Mouse (Mus musculus) ES-E14 (cell line): ENCODE results near the gene Dcdc2a. TPM values are rescaled to one million over a fixed set of nuclear protein-coding genes. Genes with fewer than 3 reads are reported as not detected.
A peak's percentile ranks its signal among the peaks of the same experiment; 100 is the strongest.

ENCODE experiments used
- DNase-seq: peaks from one replicate; pipeline ENCODE4 v3.0.0-alpha.2; 2013; ENCODE audit warnings: low read depth, low spot score
- H3K27ac ChIP-seq: 2 replicates; pipeline ENCODE4 v1.5.1; 2012; ENCODE audit warnings: low read depth, mild to moderate bottlenecking, low read length, moderate library complexity, mixed read lengths; ENCODE audit not compliant: poor library complexity, insufficient read depth, severe bottlenecking
- H3K36me3 ChIP-seq: 2 replicates; pipeline ENCODE4 v1.6.1; 2012; ENCODE audit warnings: mild to moderate bottlenecking, low read length, moderate library complexity, mixed read lengths; ENCODE audit not compliant: control insufficient read depth, poor library complexity, insufficient read depth, severe bottlenecking
- H3K4me1 ChIP-seq, 2 experiments: fragments of 150-350 bp in 1 of 2; sonication (generic) in 1 of 2; 2 replicates each; pipeline ENCODE4 v1.6.1; 2012; ENCODE audit warnings: low read length in 2 of 2, mild to moderate bottlenecking in 1 of 2, mixed read lengths in 1 of 2; ENCODE audit not compliant: control insufficient read depth in 2 of 2, insufficient read depth in 2 of 2, poor library complexity in 1 of 2
- H3K4me3 ChIP-seq, 2 experiments: fragments of 150-350 bp in 1 of 2; sonication (generic) in 1 of 2; 2 replicates each; pipeline ENCODE4 v1.5.1; 2012; ENCODE audit warnings: low read length in 2 of 2, low read depth in 1 of 2, mild to moderate bottlenecking in 1 of 2, mixed read lengths in 1 of 2; ENCODE audit not compliant: insufficient read depth in 1 of 2, poor library complexity in 1 of 2, severe bottlenecking in 1 of 2
- H3K9ac ChIP-seq: 2 replicates; pipeline ENCODE4 v1.6.1; 2012; ENCODE audit warnings: low read depth, mild to moderate bottlenecking, low read length, mixed read lengths; ENCODE audit not compliant: poor library complexity, insufficient read depth, severe bottlenecking
- H3K9me3 ChIP-seq: fragments of 150-350 bp; sonication (generic); 2 replicates; pipeline ENCODE4 v1.6.1; 2012; ENCODE audit warnings: low read depth, mild to moderate bottlenecking, low read length; ENCODE audit not compliant: control insufficient read depth, insufficient read depth
- CHD2 ChIP-seq: IDR thresholded peaks from 2 replicates; pipeline ENCODE4 v1.6.1; 2014; ENCODE audit warnings: mild to moderate bottlenecking, low read depth, low read length, inconsistent platforms
- HCFC1 ChIP-seq: IDR thresholded peaks from 2 replicates; pipeline ENCODE4 v1.6.1; 2012; ENCODE audit warnings: low read length, inconsistent platforms, borderline replicate concordance; ENCODE audit not compliant: insufficient read depth
- MAFK ChIP-seq: IDR thresholded peaks from 2 replicates; pipeline ENCODE4 v1.6.1; 2014; ENCODE audit warnings: mild to moderate bottlenecking, low read depth, low read length, inconsistent platforms; ENCODE audit not compliant: insufficient read depth
- ZC3H11A ChIP-seq: IDR thresholded peaks from 2 replicates; pipeline ENCODE4 v1.6.1; 2012; ENCODE audit warnings: low read depth, mild to moderate bottlenecking, inconsistent platforms, low read length, borderline replicate concordance
- ZNF384 ChIP-seq: IDR thresholded peaks from 2 replicates; pipeline ENCODE4 v1.6.1; 2012; ENCODE audit warnings: low read depth, low read length, inconsistent platforms
- in situ Hi-C, 2 experiments: fragments of 600-800 bp; cut with MboI; formaldehyde crosslinking; loops; one replicate each; pipeline ENCODE4 v1.15.1; 2025; ENCODE audit warnings: low sequenced_read_pairs in 2 of 2, inconsistent platforms in 1 of 2; ENCODE audit not compliant: unreplicated experiment in 2 of 2
- total RNA-seq: library from RNA; depleted of rRNA; stranded (reverse); fragments of 300-350 nt; gene quantifications from 2 replicates; pipeline ENCODE4 v1.2.3, GENCODE M21; 2012

Dcdc2a gene
- total RNA-seq, 1 experiment = 0.67 TPM

DNA sequence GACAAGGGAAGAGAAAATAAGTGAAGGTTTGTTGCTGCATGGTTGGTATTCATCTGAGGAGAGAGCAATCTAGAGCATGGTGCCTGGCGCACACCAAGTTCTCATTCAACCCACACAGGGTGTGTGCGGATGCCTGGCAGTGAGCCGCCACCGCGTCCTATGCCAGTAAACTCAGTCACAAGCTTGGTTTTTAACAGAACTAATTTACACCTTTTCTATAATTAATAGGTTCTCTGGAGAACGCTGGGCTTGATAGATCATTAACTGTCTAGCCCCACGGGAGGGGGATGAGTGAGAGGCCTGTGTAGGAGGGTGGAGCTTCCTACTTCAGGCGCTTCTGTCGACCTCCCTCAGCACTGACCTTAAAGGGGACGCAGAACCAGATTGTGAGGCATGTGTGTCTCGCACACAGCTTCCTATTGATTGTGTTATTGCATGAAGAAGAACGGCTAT is 59.7 kb downstream of the Dcdc2a start:
- in situ Hi-C loops = no loop called here
- Histone ChIP-seq H3K9ac (peak overlapping the region; percentile 32; the same call in 1 of the 2 replicates), H3K4me1 (peaks cover 2% of the 10 kb centered on the region in 2 experiments; a peak in 2 of 4 replicates), H3K27ac (no peak overlapping the region), H3K36me3 (no peaks in the 10 kb centered on the region), H3K4me3 (peak overlapping the region in 1 of 2 experiments; percentile 19; a peak in 2 of 4 replicates), H3K9me3 (no peaks in the 10 kb centered on the region)
- no peak for DNase-seq
- no peak for TF ChIP-seq CHD2

GRCm38 (mm10) chr13:25115971-25116370 is 60.2 kb downstream of the Dcdc2a start:
- H3K9ac ChIP-seq = no peak overlapping the region
- H3K27ac ChIP-seq = no peak overlapping the region
- H3K9me3 ChIP-seq = no peaks in the 10 kb centered on the region
- peak; percentile 22 for DNase-seq
- TF ChIP-seq ZC3H11A = peak; percentile 83
- no peak for TF ChIP-seq CHD2
- no peak for TF ChIP-seq ZNF384
- no peak for TF ChIP-seq MAFK
- no peak for TF ChIP-seq HCFC1
- peak overlapping the region in 1 of 2 experiments; percentile 19; a peak in 2 of 4 replicates for H3K4me3 ChIP-seq
- H3K36me3 ChIP-seq = no peaks in the 10 kb centered on the region
- in situ Hi-C loops = no loop called here
- peaks cover 2% of the 10 kb centered on the region in 2 experiments; a peak in 2 of 4 replicates for H3K4me1 ChIP-seq

- Histone ChIP-seq H3K9ac (no peak overlapping the region), H3K4me3 (no peak overlapping the region), H3K27ac (no peak overlapping the region), H3K9me3 (no peaks in the 10 kb centered on the region), H3K36me3 (no peaks in the 10 kb centered on the region), H3K4me1 (no peaks in the 10 kb centered on the region)
- no peak for DNase-seq
- in situ Hi-C loops = no loop called here
- no peak for TF ChIP-seq HCFC1
- no peak for TF ChIP-seq MAFK
- TF ChIP-seq CHD2 = no peak
- no peak for TF ChIP-seq ZC3H11A
- TF ChIP-seq ZNF384 = no peak
These were observed 67.0 kb downstream of the Dcdc2a start for GRCm38 (mm10) chr13:25122740-25123335.

- Histone ChIP-seq H3K9ac (no peak overlapping the region), H3K9me3 (no peaks in the 10 kb centered on the region), H3K4me1 (no peaks in the 10 kb centered on the region), H3K27ac (no peak overlapping the region), H3K4me3 (no peak overlapping the region), H3K36me3 (no peaks in the 10 kb centered on the region)
- no peak for TF ChIP-seq HCFC1
- no peak for TF ChIP-seq CHD2
- TF ChIP-seq ZC3H11A = no peak
- no peak for TF ChIP-seq ZNF384
- no peak for TF ChIP-seq MAFK
- in situ Hi-C loops = no loop called here
- no peak for DNase-seq
These were observed 71.4 kb downstream of the Dcdc2a start for GRCm38 (mm10) chr13:25127216-25127615.

GRCm38 (mm10) chr13:25127806-25128205 is 72.0 kb downstream of the Dcdc2a start:
- Histone ChIP-seq H3K4me1 (no peaks in the 10 kb centered on the region), H3K9me3 (no peaks in the 10 kb centered on the region), H3K36me3 (no peaks in the 10 kb centered on the region), H3K9ac (no peak overlapping the region), H3K4me3 (no peak overlapping the region), H3K27ac (no peak overlapping the region)
- no peak for DNase-seq
- no peak for TF ChIP-seq ZNF384
- no peak for TF ChIP-seq ZC3H11A
- no peak for TF ChIP-seq HCFC1
- no peak for TF ChIP-seq CHD2
- TF ChIP-seq MAFK = no peak
- in situ Hi-C loops = no loop called here
